Mouse (Mus musculus): ENCODE measurements around the gene Myh10.

- TF ChIP-seq POLR2A (IDR thresholded peaks at IDR 0.05; ENCODE audit: borderline replicate concordance, insufficient read depth, low read length): no peak
- no peak for TF ChIP-seq CTCF (IDR thresholded peaks at IDR 0.05; ENCODE audit: borderline replicate concordance, insufficient read depth, low read depth, low read length)
Measured at GRCm38 (mm10) chr11:68719096-68719648, 27.8 kb downstream of the Myh10 start.

Data from cerebellum, adult 2 months (tissue).